ENCODE assay signal across 8 mouse cellular contexts in genomic region chr1:182908050-182909036, GRCm38 (mm10). TPM values are rescaled to one million over a fixed set of nuclear protein-coding genes. Genes with fewer than 3 reads are reported as not detected.
DNase-seq lines count a peak whose midpoint lies in the region; ATAC-seq and TF ChIP-seq lines count a peak whose summit lies in the region.

No protein-coding gene starts in this region.

- peak; percentile 96 for DNase-seq in 416B (ENCODE audit: low read depth)
- DNase-seq in cerebellum, adult 11-12 months = peak; percentile 43
- peak; percentile 98 for DNase-seq in heart, postnatal 0 days (ENCODE audit: low spot score)
- DNase-seq in kidney, postnatal 4 days = peak; percentile 93 to 96
- DNase-seq in liver, embryonic 13.5 days = peak; percentile 18
- DNase-seq in telencephalon, adult 2 months (ENCODE audit: low read depth, low spot score) = peak; percentile 91

- peak; percentile 71; the same call in 1 of the 2 replicates for TF ChIP-seq EP300 in heart, postnatal 0 days (IDR thresholded peaks at IDR 0.05; ENCODE audit: low read depth)

- H3ac ChIP-seq in myocyte (ENCODE audit: control insufficient read depth, insufficient read length) = no peak overlapping the region

- ATAC-seq in forebrain, embryonic 15.5 days (replicated peaks) = peak; percentile 90
- peak; percentile 89 for ATAC-seq in heart, postnatal 0 days (ENCODE audit: insufficient read depth, low read depth)
- ATAC-seq in liver, embryonic 13.5 days (ENCODE audit: low read depth) = peak; percentile 75

- peaks cover 5% of the 10 kb centered on the region; the same call in 1 of the 2 replicates for H3K9me3 ChIP-seq in forebrain, embryonic 15.5 days
- H3K9me3 ChIP-seq in heart, postnatal 0 days (replicated peaks; ENCODE audit: control insufficient read depth, low read length) = 0 out of 2 replicates have a peak, but pooled peaks cover 6% of the 10 kb centered on the region
- H3K9me3 ChIP-seq in liver, embryonic 13.5 days (replicated peaks) = no peaks in the 10 kb centered on the region

- WGBS in forebrain, embryonic 15.5 days = 23% methylated on average over 14 of the region's 14 CpGs
- 16% methylated on average over 14 of the region's 14 CpGs for WGBS in heart, postnatal 0 days
- WGBS in liver, embryonic 13.5 days (ENCODE audit: insufficient replicate concordance) = 21% methylated on average over 14 of the region's 14 CpGs

- no peaks in the 10 kb centered on the region for H3K79me2 ChIP-seq in myocyte (ENCODE audit: control insufficient read depth, insufficient read depth)

- TF ChIP-seq POLR2A in myocyte (IDR thresholded peaks at IDR 0.05; ENCODE audit: insufficient read length, low read depth) = peak; percentile 66

- H3K4me2 ChIP-seq in forebrain, embryonic 15.5 days (replicated peaks) = peak overlapping the region; percentile 8; the same call in 1 of the 2 replicates
- peak overlapping the region; percentile 23 for H3K4me2 ChIP-seq in heart, postnatal 0 days (ENCODE audit: low read depth, low read length)
- no peak overlapping the region for H3K4me2 ChIP-seq in liver, embryonic 13.5 days
- H3K4me2 ChIP-seq in myocyte (ENCODE audit: low read depth) = peak overlapping the region; percentile 16

- 0 out of 2 replicates have a peak overlapping the region, but pooled peaks have one; percentile 14 for H3K27ac ChIP-seq in forebrain, embryonic 15.5 days (replicated peaks)
- H3K27ac ChIP-seq in heart, postnatal 0 days (ENCODE audit: low read depth) = peak overlapping the region; percentile 52
- no peak overlapping the region for H3K27ac ChIP-seq in liver, embryonic 13.5 days

- peaks cover 13% of the 10 kb centered on the region for H3K4me1 ChIP-seq in forebrain, embryonic 15.5 days
- peaks cover 12% of the 10 kb centered on the region for H3K4me1 ChIP-seq in heart, postnatal 0 days (ENCODE audit: control insufficient read depth, insufficient read depth)
- H3K4me1 ChIP-seq in liver, embryonic 13.5 days (replicated peaks) = peaks cover 11% of the 10 kb centered on the region

- H3K27me3 ChIP-seq in forebrain, embryonic 15.5 days = no peaks in the 10 kb centered on the region
- H3K27me3 ChIP-seq in heart, postnatal 0 days (ENCODE audit: control insufficient read depth, insufficient read depth, low read length) = no peaks in the 10 kb centered on the region
- H3K27me3 ChIP-seq in liver, embryonic 13.5 days = no peaks in the 10 kb centered on the region
- no peaks in the 10 kb centered on the region for H3K27me3 ChIP-seq in myocyte (ENCODE audit: control insufficient read depth, insufficient read depth, insufficient read length)

- no peak overlapping the region for H3K9ac ChIP-seq in forebrain, embryonic 15.5 days (replicated peaks)
- H3K9ac ChIP-seq in heart, postnatal 0 days (replicated peaks; ENCODE audit: low read depth, low read length) = no peak overlapping the region; the same call in 1 of the 2 replicates
- no peak overlapping the region for H3K9ac ChIP-seq in liver, embryonic 13.5 days

- TF ChIP-seq CTCF in heart, postnatal 0 days (IDR thresholded peaks at IDR 0.05; ENCODE audit: low read depth) = no peak

- H3K4me3 ChIP-seq in forebrain, embryonic 15.5 days = no peak overlapping the region
- H3K4me3 ChIP-seq in heart, postnatal 0 days (ENCODE audit: low read depth, low read length) = no peak overlapping the region
- H3K4me3 ChIP-seq in liver, embryonic 13.5 days (replicated peaks) = no peak overlapping the region
- no peak overlapping the region for H3K4me3 ChIP-seq in myocyte

- no peaks in the 10 kb centered on the region for H3K36me3 ChIP-seq in forebrain, embryonic 15.5 days
- H3K36me3 ChIP-seq in heart, postnatal 0 days (replicated peaks; ENCODE audit: control insufficient read depth, insufficient read depth, low read length) = no peaks in the 10 kb centered on the region
- no peaks in the 10 kb centered on the region for H3K36me3 ChIP-seq in liver, embryonic 13.5 days
- H3K36me3 ChIP-seq in myocyte (ENCODE audit: control insufficient read depth, insufficient read depth) = no peaks in the 10 kb centered on the region

TF ChIP-seq in myocyte, 11 proteins besides CTCF, POLR2A, EP300 and RAD21:
- TF ChIP-seq REST (IDR thresholded peaks at IDR 0.05; ENCODE audit: insufficient read depth, insufficient read length) (peak; percentile 10), MYOG (IDR thresholded peaks at IDR 0.05; ENCODE audit: control insufficient read depth in 1 of 3, insufficient read depth in 1 of 3, insufficient read length in 2 of 3, low read depth in 2 of 3) (peak; percentile 82 to 95 (median 84)), POLR2AphosphoS2 (IDR thresholded peaks at IDR 0.05; ENCODE audit: insufficient read length, low read depth) (peak; percentile 36), USF1 (IDR thresholded peaks at IDR 0.05; ENCODE audit: low read depth) (peak; percentile 75), E2F4 (IDR thresholded peaks at IDR 0.05; ENCODE audit: insufficient read depth) (no peak), MAX (IDR thresholded peaks at IDR 0.05; ENCODE audit: low read depth) (peak; percentile 86), MYOD1 (IDR thresholded peaks at IDR 0.05; ENCODE audit: control insufficient read depth in 1 of 3, insufficient read length in 2 of 3, low read depth in 2 of 3) (peak in 2 of 3 experiments; percentile 81 to 84), CEBPB (IDR thresholded peaks at IDR 0.05; ENCODE audit: insufficient read depth, poor library complexity, severe bottlenecking) (no peak), SRF (IDR thresholded peaks at IDR 0.05; ENCODE audit: control insufficient read depth, insufficient read length, low read depth) (peak; percentile 9), TCF12 (IDR thresholded peaks at IDR 0.05; ENCODE audit: insufficient read depth, poor library complexity, severe bottlenecking) (peak; percentile 72), TCF3 (IDR thresholded peaks at IDR 0.05; ENCODE audit: insufficient read length, low read depth) (peak; percentile 44)

RNA-seq across cellular contexts. Expression of gene Tlr5, which starts 46.2 kb away (rescaled TPM):
- 0.05 and 0.14 TPM in 2 replicates for polyA plus RNA-seq in forebrain, embryonic 15.5 days (2015; fragmentation: Nextera tagmentation; extraction: Ambion mirVana)
- total RNA-seq in heart, postnatal 0 days (2014; rRNA removed; ENCODE audit: low replicate concordance) = 1.3 and 1.5 TPM in 2 replicates
- polyA plus RNA-seq in heart, postnatal 0 days (2015; fragmentation: Nextera tagmentation; extraction: Ambion mirVana) = 0.74 and 0.92 TPM in 2 replicates
- 0.40 and 0.61 TPM in 2 replicates for polyA plus RNA-seq in liver, embryonic 13.5 days (2015; fragmentation: Nextera tagmentation; extraction: Ambion mirVana)
- not detected for polyA plus RNA-seq in myocyte (2012; fragmentation: generic; extraction: Trizol)

Comparison
In these comparisons a context has a peak if more than half of its experiments do, and no peak if none do; other contexts are left out.
1. DNase-seq: peak in every context shown above with its lines; median percentile 98 in heart, postnatal 0 days; 96 in 416B; 94 in kidney, postnatal 4 days; 91 in telencephalon, adult 2 months; 43 in cerebellum, adult 11-12 months; 18 in liver, embryonic 13.5 days.